Mouse (Mus musculus) heart, postnatal 36 days (tissue): ENCODE data around the gene Adam8. TPM values are rescaled to one million over a fixed set of nuclear protein-coding genes. Genes with fewer than 3 reads are reported as not detected.

ENCODE experiments used
- DNase-seq, 2 experiments: peaks; one replicate each; pipeline ENCODE4 v3.0.0; 2021 to 2022
- intact Hi-C: fragments of 180-260 bp; cut with DNase I; formaldehyde crosslinking; loops from one replicate; pipeline ENCODE4 v1.15.1; 2025
- total RNA-seq, 2 experiments: library from RNA; stranded (reverse); gene quantifications; 2 replicates each; pipeline ENCODE4 v1.2.3; 2021

The Adam8 gene
- under 1 TPM; 0.49 to 0.61 TPM for total RNA-seq

DNA sequence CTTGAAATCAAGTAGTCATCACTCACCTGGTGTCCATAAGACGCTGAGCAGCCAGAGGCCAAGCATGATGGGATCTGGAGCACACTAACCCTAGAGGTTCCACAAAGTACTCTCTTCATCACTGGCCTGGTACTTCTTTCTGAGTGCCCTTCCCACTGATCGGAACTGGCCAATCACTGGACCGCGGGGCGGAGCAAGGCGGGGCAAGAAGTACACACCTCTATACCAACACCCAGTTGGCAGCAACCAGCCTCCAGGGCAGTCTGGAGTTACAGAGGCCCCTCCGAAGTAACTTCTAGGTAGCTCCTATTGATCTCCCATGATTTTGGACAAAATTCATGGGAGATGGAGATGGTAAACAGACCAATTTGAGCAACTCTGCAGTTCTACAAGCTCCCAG is at the start of gene Adam8:
Adam8 (minus strand) TSS at position 157 of the 400 bp plus-strand sequence.
- no peak for DNase-seq
- intact Hi-C loops, result no loop called here

DNA sequence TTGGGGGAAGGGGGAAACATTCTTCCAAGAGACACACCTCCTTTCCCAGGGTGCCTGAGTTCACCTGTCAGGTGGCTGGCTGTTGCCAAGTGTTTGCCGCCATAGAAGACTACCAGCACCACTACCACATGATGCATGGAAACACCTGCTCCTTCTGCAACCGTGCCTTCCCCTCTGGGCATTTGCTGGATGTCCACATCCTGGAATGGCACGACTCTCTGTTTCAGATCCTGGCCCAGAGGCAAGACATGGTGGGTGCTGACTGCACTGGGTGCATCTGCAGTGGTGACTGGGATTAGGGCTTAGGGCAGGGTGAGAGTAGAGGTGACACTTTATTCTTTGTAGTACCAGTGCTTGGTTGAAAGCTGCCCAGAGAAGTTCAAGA is 44.8 kb upstream of the Adam8 start:
- no peak for DNase-seq
- intact Hi-C loops, result loop anchor here (5.0 kb wide), 2 partner anchors 85 to 100 kb away; partner anchors contain the start of gene Mtg1

DNA sequence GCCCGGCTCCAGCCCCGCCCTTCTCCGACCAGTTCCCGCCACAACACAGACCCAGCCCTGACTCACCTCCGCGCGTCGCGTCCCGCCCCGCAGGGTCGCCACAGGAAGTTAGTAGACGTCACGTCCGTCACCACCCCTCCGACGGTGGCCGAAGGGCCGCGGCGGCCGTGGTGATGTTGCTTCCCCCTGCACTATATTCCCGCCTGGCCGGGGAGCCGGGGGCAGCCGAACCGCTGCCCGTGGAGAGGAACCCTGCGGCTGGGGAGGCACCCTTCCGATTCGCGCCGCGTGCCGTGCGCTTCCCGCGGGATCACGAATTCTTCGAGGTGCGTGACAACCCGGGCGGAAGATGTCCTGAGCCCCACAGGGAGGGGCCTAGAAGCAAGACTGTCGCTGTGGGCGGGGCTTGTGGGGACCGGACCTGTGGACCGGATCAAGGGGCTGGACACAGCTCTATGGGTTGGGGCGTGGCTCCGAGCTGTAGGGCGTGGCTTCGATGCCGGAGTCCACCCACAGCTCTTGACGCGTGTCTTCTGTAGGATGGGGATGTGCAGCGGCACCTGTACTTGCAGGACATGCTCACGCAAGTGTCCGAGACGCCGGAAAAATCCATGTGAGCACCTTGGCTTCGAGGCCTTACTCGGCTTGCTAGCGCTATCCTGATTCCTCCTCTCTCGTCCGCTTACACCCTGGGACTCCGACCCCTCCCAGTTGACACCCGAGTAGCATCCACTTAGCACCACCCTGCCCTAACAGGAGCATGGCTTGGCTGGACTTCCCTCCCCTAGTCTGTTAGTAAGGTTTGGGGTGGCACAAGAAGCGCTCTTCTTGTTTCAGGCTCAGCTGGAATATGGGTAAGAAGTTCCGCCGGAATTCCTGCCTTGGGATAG is 44.2 kb upstream of the Adam8 start, which contains the start of the genes Zfp511 and Tubgcp2:
Zfp511 (plus strand) TSS at position 111 of the 890 bp plus-strand sequence.
Tubgcp2 (minus strand) TSS at position 389 of the 890 bp plus-strand sequence.
- intact Hi-C loops, result loop anchor here (5.0 kb wide), 2 partner anchors 86 to 101 kb away; partner anchors contain the start of gene Mtg1
- peak; percentile 92 to 96 for DNase-seq

DNA sequence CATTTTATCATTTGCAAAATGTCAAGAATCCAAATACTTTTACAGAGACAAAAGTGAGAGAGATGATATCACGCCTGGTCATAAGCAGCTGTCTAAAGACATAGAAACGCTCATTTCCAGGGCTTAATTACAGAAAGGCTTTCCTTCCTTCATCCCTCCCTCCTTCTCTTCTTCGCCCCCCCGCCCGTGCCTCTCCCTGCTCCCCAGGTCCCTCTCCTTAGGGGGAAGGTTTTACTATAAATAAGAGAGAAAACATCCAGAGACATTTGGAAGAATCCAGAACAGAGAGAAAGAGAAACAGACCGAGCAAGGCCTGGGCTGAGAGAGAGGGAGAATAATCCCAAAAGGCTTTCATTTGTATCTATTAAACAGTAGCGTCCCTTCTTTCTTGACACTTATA is 43.1 kb upstream of the Adam8 start:
- intact Hi-C loops, result loop anchor here (5.0 kb wide), 2 partner anchors 87 to 102 kb away; partner anchors contain the start of gene Mtg1

DNA sequence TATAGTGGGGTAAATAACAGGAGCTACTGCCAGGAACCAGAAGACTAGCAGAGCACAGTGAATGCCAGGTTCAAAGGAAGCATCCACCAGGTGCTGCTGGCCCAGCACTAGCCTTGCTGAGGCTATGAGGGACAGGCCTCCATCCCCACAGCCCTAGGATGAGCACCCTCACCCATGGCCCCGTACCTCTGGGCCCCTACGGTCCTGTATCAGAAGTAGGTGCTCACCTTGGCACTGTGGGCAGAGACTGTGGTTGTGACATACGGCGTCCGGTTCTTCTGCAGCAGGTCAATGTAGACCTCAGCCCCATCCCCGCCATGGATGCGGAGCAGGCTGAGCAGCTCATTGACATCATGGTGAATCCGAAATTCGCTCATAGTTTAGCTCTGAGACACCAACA is 41.0 kb upstream of the Adam8 start:
- DNase-seq, result no peak
- intact Hi-C loops, result no loop called here

More for the DNA sequence above, 43.1 kb upstream of the Adam8 start:
- no peak for DNase-seq

DNA sequence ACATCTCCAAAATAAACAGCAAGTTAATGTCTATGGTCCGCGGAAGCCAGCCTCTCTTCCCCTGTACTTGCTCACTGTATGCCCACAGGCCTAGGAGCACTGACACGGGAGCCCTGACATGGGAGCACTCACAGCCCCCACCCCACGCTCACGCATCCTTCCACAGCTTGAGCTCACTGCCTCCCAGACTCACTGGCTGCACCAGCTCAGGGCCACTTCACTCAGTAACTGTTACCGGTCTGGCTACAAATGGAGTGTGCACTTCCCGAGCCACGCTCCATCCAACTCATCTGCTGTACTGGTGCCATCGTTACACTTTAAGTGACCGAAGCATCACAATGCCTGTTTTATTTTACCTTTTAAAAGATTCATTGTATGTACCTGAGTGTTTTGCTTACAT is 40.0 kb upstream of the Adam8 start:
- no peak for DNase-seq
- intact Hi-C loops, result no loop called here

DNA sequence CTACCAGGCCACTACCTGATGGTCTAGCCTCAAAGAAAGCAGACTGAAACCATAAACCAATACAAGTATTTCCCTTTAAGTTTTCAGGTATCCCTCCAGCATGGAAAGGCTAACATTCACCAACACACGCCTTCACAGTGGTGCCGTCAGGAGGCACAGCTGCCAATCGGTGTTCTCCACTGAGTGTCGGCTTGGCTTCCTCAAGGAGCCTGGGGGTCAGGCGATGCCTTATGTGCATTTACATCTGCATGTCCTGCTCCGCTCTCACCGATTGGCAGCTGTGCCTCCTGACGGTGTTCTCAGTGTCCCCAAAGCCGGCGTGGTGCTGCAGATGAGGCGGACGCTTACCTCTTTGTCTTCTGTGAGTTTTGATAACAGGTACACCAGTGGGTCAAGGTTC is 39.4 kb upstream of the Adam8 start:
- no peak for DNase-seq
- intact Hi-C loops, result no loop called here

DNA sequence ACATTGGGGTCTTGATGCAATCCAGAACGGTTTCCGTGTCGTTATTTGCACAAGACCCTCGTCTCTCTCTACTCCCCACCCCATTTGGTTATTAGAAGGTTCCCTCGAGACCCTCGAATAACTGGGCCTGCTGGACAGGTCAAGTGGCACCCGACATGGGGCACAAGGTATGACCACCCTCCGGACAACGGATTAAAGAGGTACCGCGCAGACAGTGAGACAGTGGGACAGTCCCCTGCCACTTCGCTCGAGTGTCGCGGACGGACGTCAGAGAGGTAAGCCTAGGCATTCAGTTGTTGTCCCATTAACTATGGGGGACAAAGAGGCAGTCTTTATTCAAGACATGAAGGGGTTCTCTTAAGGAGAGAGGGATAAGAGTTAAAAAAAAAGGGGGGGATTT is 19.0 kb upstream of the Adam8 start:
- no peak for DNase-seq
- intact Hi-C loops, result no loop called here

DNA sequence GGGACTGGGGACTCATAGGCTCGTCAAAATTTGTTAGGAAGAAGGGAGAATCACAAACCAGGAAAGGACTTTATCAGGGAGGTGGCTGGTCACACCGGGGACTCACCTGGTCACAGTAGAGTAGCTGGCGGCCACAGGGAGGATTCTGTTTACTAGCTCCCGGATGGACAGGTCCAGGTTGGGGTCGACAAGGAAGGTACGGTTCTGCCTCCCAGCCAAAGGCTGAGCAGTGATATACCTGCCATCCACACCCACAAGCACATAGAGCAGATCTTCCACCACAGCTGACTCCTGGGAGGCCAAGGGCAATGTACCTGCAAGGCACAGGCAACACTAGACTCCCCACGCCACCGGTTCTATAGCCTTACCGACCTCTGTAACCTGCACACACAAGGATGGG is 15.4 kb upstream of the Adam8 start:
- intact Hi-C loops, result no loop called here
- no peak for DNase-seq

DNA sequence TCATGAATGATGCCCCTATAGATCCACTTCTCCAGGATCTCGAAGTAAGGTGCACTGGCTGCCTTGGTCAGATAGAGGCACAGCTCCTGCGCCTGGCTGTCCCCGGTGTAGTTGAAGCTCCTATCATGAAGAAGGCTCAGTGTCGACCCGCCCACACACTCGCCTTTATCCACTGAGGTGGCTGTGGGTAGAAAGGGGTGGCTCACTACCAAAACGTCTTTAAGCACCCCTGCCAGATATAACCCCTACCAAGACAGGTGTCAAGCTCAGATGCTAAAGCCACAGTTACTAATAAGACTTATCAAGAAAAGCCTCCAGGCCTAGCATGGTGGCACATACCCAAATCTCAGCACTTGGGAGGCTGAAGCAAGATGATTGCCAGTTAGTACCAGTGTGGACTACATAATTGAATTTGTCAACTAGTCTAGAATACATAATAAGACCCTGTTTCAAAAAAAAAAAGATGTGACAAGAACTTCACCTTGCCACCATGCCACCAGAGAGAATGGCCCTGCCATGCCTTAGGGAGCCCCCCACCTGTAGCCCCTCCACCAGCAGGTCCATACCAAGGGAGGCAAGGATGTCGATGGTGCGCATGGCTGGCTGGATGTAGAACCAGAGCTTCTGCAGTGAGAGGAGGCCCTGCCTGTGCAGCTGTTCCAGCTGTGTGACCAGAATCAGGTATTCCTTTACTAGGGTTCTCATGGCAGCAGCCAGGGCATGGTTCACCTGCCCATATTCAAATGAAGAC is 14.7 kb upstream of the Adam8 start:
- no peak for DNase-seq
- intact Hi-C loops, result no loop called here

DNA sequence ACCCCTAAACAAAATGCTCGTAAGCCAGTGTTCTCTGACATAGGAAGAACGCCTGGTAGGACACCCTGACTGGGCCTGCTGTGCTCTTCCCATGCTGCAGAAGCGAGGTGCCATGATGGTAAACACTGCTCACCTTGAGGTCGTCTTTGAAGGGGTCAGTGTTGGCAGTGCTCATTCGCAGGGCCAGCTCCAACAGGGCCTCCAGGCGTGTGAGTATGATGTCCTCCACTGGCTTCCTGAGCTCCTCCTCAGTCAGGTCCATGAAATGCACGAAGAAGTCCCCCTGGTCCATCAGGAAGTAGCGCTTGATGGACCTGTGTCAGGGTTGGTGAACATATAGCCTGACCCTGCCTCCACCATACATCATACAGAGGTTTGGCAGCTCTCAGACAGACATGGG is 12.3 kb upstream of the Adam8 start:
- intact Hi-C loops, result no loop called here
- DNase-seq, result no peak

DNA sequence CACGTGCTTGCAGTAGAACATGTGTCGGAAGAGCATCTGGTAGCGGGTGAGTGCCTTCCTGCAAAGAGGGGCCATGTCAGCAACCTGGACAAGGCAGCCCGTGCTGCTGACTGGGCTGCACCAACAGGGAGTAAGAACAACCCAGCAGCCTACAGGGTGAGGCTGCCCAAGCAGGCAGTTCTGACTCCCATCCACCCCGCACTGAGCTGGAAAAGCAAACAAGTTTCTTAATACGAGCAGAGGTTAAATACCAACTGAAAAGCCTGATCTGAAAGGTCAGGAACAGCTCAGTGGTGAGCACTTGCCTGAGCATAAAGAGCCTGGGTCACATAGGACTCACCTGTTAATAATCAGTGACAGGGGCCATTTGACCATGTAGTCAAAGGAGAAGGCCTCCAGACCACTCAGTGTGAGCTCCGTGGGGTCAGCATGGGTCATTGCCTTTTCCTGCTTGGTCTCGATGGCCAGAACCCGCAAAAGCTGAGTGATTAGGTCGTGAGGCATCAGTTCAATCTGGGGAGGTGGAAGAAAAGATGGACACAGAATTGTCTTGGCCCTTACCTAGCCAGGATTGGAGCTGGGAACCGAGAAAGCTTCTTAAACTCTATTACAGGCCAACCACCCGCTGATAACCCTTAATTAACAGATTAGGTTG is 8.9 kb upstream of the Adam8 start:
- intact Hi-C loops, result no loop called here
- no peak for DNase-seq

DNA sequence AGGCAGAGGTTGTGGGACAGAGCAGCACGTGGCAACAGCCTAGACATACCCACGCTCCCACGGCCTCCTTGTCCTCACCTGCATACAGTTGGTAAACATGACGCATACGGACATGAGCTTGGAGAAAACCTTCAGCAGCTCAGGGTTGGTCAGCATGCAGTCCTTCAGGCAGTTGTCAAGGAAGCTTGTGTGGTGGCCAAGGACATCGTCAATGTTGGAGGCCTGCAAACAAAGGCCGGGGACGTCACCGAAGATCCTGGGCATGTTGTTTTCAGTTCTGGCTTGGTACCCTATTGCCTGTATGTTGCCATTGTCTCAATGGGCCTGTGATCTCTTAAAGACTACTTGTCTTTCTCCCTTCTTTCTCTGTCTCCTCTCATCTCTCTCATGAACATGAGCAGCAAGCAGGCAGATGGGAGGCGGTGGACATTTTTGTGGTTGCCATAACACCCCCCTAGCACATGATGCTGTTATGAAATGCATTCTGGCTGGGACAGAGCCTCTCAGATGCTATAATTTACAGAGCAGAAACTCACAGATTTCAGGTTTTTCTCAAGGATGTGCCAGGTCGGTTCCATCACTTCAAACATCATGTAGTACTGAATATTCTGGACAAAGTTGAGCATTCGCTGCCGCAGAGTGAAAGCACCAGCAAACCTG is 6.5 kb upstream of the Adam8 start:
- DNase-seq, result no peak
- intact Hi-C loops, result no loop called here

DNA sequence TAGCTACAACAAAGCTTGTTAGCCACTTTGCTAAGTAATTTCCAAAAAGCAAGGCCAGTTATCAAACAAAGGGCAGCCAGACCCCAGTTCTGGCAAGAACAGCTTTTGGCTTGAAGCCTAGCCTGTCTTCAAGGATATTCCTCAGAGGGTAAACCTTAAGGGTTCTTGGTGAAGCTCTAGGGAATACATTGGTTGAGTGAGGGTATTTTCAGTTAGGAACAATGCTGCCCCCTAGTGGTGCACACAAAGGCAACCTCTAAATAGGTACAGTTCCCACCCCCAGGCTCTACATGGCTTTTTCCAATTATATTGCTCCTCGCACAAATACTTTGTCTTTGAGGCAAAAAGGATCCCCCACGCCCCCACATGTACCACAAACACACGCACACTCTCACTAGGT is 2.3 kb upstream of the Adam8 start:
- intact Hi-C loops, result loop anchor here (1.0 kb wide), 2 partner anchors 25 to 89 kb away; no protein-coding TSS in a partner anchor
- peak; percentile 65 to 69 for DNase-seq

DNA sequence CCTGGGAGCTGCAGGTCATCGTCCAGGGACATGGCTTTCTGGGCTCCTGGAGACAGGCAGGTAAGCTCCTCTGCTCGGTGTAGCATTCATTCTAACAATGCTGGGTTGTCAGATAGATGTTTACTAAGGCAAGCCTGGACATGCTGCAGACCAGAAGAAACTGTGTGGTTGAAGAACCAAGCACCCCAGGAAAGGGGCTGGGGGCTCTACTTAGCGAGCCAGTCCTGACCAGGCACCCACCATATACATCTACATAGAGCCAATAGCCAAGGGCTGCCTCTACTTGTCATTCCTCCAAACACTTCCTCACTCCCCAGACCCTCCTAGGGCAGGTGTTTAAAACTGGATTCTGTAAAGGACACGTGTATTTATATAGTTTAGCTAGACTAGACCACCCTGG is 1.8 kb upstream of the Adam8 start:
- intact Hi-C loops, result loop anchor here (1.0 kb wide), 2 partner anchors 25 to 89 kb away; no protein-coding TSS in a partner anchor
- DNase-seq, result no peak

DNA sequence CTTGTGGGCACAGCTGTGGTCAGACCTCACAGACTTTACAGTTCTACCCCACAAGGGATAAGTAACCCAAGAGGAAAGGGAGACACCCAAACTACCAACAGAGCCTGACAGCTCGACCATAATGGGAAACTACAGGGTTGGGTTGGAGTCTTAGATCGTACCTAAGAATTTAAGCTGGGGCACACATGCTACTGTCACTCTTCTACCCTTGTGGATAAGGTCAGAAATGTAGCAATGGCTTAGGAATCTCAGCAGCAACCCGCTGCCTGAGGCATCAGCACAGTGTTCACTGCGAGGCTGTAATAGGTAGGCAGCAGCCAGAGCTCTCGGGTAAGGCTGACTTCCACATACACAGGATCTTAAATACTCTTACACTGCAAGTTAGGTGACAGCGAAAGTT is 1.2 kb upstream of the Adam8 start:
- intact Hi-C loops, result no loop called here
- no peak for DNase-seq

DNA sequence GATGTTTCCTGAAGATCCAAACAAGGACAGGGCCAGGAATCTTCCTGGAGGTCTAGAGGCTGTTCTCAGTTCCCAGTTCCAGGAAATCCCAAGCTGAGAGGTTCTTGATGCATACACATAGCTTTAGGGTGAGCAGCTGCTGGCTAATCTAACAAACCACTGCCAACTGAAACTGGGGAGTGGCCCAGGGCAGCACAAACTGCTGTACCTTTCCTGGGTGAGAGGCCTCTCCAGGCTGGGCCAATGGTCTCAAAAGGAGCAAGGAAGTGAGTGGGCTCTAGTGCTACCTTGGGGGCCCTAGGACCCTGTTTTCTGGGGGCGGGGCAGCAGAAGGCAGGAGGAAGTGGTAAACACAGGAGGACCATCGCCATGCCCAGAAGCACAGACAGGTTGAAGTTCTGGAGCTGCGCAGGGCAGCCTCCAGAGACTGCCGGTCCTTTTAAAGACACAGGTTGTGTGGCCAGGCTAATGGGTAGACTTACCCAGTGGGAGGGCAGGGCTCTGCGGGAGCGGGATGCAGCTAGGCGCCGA is 1.4 kb downstream of the Adam8 start:
- DNase-seq, result no peak
- intact Hi-C loops, result no loop called here

DNA sequence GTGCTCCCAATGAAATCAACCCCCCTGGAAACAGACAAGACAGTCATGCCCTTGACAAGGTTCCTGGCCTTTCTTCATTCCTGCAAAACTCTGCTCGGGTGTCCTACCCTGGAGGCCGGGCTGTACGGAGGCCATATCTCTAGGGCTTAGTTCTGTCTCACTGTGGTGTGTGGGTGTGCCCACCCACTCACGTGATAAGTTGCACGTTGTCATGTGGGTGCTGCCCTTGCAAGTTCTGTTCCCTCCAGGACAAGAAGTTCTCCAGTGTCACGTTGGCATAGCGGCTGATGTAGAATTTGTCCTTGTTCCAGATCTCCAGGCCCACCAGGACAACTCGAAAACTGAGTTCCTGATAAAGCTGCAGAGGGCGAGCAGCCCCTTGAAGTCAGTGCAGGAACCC is 4.1 kb downstream of the Adam8 start:
- no peak for DNase-seq
- intact Hi-C loops, result no loop called here

DNA sequence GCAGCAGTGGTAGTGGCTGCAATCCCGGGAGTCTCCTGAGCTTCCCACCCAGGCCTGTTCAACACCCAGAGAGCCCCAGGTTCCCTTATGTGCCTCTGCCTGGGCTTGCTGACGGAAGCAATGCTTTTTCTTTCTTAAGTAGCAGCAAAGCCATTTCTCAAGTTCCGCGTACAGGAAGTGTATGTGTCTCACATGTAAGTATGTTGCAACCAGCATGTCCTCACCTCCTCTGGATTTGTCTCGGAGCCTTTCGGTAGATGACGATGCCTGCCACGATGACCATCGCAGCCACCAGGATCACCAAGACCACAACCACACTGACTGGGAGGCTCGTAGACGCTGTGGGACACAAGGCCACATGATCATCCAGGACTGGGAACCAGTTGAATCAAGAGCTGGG is 7.9 kb downstream of the Adam8 start:
- intact Hi-C loops, result no loop called here
- DNase-seq, result no peak

DNA sequence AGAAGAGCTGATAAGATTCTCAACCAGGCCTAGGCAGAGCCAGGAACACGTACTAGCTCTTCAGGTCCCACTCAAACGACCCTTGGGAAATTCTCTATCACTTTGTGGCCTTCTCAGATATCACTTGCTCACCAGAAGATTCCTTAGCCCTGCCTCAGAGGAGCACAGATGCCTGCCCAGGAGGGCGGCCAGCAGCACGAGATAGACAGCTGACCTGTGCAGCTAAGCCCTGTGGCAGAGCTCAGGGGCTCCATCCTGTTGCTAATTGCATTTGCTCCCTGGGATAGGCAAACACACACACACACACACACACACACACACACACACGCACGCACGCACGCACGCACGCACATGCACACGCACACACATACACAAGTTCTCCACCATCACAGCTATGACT is 10.3 kb downstream of the Adam8 start:
- intact Hi-C loops, result no loop called here
- DNase-seq, result no peak
